Mouse (Mus musculus): ENCODE measurements around the gene Gck. TPM values are rescaled to one million over a fixed set of nuclear protein-coding genes. Genes with fewer than 3 reads are reported as not detected.
"Not testable (repeated sequence)": the region's sequence is repeated elsewhere in the genome, so short reads cannot be mapped to it uniquely, and the experiment has no call there.

Gck gene
- polyA plus RNA-seq, 1 experiment from 2014 or later = 1.3 TPM

DNA sequence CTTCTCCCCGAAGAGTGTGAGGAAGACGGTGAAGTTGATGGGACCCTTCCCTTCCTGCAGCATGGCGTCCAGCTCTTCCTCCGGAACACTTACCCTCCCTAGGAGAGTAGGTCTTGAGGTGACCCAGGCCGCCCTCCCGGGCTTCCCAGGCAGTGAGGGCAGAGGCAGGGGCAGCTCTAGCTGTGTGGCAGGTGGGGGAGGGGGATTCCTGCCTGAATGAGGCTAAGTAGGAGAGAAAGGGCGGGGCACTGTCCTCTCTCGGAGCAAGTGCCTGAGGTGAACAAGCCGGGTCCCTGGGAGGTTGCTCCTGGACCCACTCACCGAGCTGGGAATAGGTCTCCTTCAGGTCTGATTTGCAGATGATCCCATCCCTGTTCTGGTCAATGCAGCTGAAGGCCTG, 52.0 kb downstream of the Gck start:
- Histone ChIP-seq H3K36me3 (replicated peaks; ENCODE audit: insufficient read depth, low read length) (no peaks in the 10 kb centered on the region), H3K9me3 (ENCODE audit: low read length) (no peaks in the 10 kb centered on the region), H3K27me3 (ENCODE audit: insufficient read depth, low read length) (peaks cover 42% of the 10 kb centered on the region), H3K4me1 (ENCODE audit: insufficient read depth) (peaks cover 4% of the 10 kb centered on the region; the same call in 1 of the 2 replicates), H3K4me2 (ENCODE audit: low read depth, low read length) (no peak overlapping the region), H3K4me3 (ENCODE audit: low read depth, low read length) (no peak overlapping the region), H3K27ac (ENCODE audit: low read depth) (no peak overlapping the region), H3K9ac (replicated peaks) (no peak overlapping the region)
- TF ChIP-seq EP300 (IDR thresholded peaks at IDR 0.05; ENCODE audit: low read depth) (no peak), CTCF (IDR thresholded peaks at IDR 0.05; ENCODE audit: low read depth) (no peak)
- DNase-seq (no peak), ATAC-seq (no peak)
- WGBS (ENCODE audit: insufficient replicate concordance) = 19% methylated on average over 10 of the region's 10 CpGs

DNA sequence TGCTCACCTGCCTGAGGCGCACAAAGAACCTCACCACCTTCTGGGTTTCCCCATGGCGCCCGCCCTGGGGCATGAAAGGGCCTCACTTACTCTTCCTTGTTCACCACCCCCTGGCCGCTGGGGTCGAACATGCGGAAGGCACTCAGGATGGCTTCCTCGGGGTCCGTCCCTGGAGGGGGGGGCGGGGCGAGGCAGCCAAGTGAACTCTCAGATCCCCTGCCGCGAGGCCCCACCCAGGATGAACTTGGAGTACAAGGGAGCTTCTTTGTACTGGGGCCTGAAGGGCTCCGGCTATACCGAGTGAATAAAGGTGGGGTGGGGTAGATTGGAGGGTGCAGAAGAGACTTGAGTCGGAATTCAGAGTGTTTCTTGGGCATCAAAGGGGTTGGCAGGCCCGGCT, 52.7 kb downstream of the Gck start:
- ATAC-seq (no peak), DNase-seq (no peak)
- TF ChIP-seq EP300 (IDR thresholded peaks at IDR 0.05; ENCODE audit: low read depth) (no peak), CTCF (IDR thresholded peaks at IDR 0.05; ENCODE audit: low read depth) (no peak)
- H3K9me3 ChIP-seq (ENCODE audit: low read length) = no peaks in the 10 kb centered on the region
- no peak overlapping the region for H3K4me3 ChIP-seq (ENCODE audit: low read depth, low read length)
- H3K4me1 ChIP-seq (ENCODE audit: insufficient read depth) = peaks cover 4% of the 10 kb centered on the region; the same call in 1 of the 2 replicates
- peaks cover 36% of the 10 kb centered on the region for H3K27me3 ChIP-seq (ENCODE audit: insufficient read depth, low read length)
- no peak overlapping the region for H3K9ac ChIP-seq (replicated peaks)
- no peaks in the 10 kb centered on the region for H3K36me3 ChIP-seq (replicated peaks; ENCODE audit: insufficient read depth, low read length)
- WGBS (ENCODE audit: insufficient replicate concordance) = 14% methylated on average over 16 of the region's 16 CpGs
- H3K27ac ChIP-seq (ENCODE audit: low read depth) = no peak overlapping the region
- H3K4me2 ChIP-seq (ENCODE audit: low read depth, low read length) = no peak overlapping the region

DNA sequence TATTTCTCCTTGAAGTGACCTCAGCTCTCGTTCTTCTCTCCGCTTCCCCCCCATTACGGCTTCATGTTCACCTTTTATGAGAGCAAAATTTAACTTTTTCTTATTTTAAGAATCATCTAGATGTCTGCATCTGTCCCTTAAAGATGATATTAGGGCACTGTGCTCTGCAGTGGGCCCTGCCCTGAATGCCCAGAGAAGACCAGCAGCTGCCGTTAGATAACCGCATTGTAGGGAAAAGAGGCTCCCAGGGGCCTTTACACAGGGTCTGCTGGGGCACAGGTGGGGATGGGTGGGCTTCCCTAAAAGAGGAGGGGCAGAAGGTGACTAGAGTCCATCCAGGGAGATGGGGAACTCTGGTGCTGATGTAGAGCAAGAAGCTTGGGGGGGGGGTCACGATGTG, 56.1 kb downstream of the Gck start:
- no peak for TF ChIP-seq EP300 (IDR thresholded peaks at IDR 0.05; ENCODE audit: low read depth)
- TF ChIP-seq CTCF (IDR thresholded peaks at IDR 0.05; ENCODE audit: low read depth) = no peak
- H3K4me1 ChIP-seq (ENCODE audit: insufficient read depth) = peaks cover 4% of the 10 kb centered on the region; the same call in 1 of the 2 replicates
- no peak overlapping the region for H3K4me3 ChIP-seq (ENCODE audit: low read depth, low read length)
- no peaks in the 10 kb centered on the region for H3K9me3 ChIP-seq (ENCODE audit: low read length)
- no peak for DNase-seq
- H3K4me2 ChIP-seq (ENCODE audit: low read depth, low read length) = no peak overlapping the region
- H3K36me3 ChIP-seq (replicated peaks; ENCODE audit: insufficient read depth, low read length) = no peaks in the 10 kb centered on the region
- peaks cover 18% of the 10 kb centered on the region for H3K27me3 ChIP-seq (ENCODE audit: insufficient read depth, low read length)
- no peak overlapping the region for H3K27ac ChIP-seq (ENCODE audit: low read depth)
- H3K9ac ChIP-seq (replicated peaks) = no peak overlapping the region
- ATAC-seq = no peak
- WGBS (ENCODE audit: insufficient replicate concordance) = 85% methylated on average over 6 of the region's 6 CpGs

DNA sequence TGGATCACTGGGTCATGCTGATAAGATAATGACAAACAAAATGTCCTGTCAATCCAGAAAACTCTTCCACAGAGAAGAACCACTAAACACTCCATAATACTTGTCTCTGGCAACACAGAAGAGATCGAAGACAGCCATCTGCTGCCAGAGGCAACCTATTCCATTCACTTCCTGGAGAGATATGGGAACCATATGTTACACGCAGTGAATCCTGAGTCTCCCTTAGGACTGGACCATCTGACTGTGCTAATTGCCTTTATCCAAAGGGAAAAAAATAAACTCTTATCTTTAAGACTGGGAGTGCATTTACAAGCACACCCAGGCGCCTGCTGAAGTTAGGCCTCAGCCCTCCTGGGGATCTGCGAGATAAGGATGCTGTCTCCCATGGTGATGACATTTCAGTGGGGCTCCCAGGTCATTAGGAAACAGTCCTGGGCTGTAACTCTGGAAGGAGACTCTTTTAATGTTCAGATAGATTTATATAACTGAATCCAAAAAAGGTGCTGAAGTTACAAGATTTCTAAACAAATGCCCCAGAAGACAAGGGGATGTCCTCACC, 57.0 kb downstream of the Gck start:
- no peak for DNase-seq
- no peak overlapping the region for H3K9ac ChIP-seq (replicated peaks)
- TF ChIP-seq CTCF (IDR thresholded peaks at IDR 0.05; ENCODE audit: low read depth) (no peak), EP300 (IDR thresholded peaks at IDR 0.05; ENCODE audit: low read depth) (no peak)
- H3K27ac ChIP-seq (ENCODE audit: low read depth) = no peak overlapping the region
- 53% methylated on average over 4 of the region's 4 CpGs for WGBS (ENCODE audit: insufficient replicate concordance)
- H3K27me3 ChIP-seq (ENCODE audit: insufficient read depth, low read length) = peaks cover 12% of the 10 kb centered on the region
- no peaks in the 10 kb centered on the region for H3K9me3 ChIP-seq (ENCODE audit: low read length)
- no peak for ATAC-seq
- H3K4me2 ChIP-seq (ENCODE audit: low read depth, low read length) = no peak overlapping the region
- no peaks in the 10 kb centered on the region for H3K36me3 ChIP-seq (replicated peaks; ENCODE audit: insufficient read depth, low read length)
- H3K4me3 ChIP-seq (ENCODE audit: low read depth, low read length) = no peak overlapping the region
- H3K4me1 ChIP-seq (ENCODE audit: insufficient read depth) = peaks cover 4% of the 10 kb centered on the region; the same call in 1 of the 2 replicates

DNA sequence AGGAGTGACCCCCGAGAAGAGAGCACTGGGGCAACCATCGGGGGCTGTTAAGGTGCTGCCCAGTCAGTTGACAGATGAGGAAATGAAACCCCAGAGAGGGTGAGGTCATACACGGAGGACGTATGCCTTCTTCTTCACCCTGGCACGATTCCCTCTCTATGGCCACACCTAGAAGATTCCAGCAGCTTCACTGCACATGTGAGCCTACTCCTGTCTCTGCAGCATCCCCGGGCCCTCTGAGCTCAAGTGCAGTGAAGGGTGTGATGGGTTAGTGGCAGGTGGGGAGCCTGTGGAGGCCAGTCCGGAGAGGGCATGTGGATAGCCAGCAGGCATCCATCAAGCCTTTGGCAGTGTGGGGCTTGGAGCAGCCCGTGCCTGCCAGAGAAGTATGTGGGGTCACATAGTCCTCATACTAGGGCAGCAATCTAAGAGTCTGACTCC, 57.7 kb downstream of the Gck start:
- 41% methylated on average over 8 of the region's 8 CpGs for WGBS (ENCODE audit: insufficient replicate concordance)
- H3K9ac ChIP-seq (replicated peaks) = no peak overlapping the region
- H3K4me3 ChIP-seq (ENCODE audit: low read depth, low read length) = no peak overlapping the region
- no peaks in the 10 kb centered on the region for H3K9me3 ChIP-seq (ENCODE audit: low read length)
- 0 out of 2 replicates have a peak, but pooled peaks cover 2% of the 10 kb centered on the region for H3K4me1 ChIP-seq (ENCODE audit: insufficient read depth)
- ATAC-seq = no peak; the same call in 1 of the 2 replicates
- no peak for DNase-seq
- no peaks in the 10 kb centered on the region for H3K36me3 ChIP-seq (replicated peaks; ENCODE audit: insufficient read depth, low read length)
- no peak overlapping the region for H3K4me2 ChIP-seq (ENCODE audit: low read depth, low read length)
- peaks cover 4% of the 10 kb centered on the region for H3K27me3 ChIP-seq (ENCODE audit: insufficient read depth, low read length)
- TF ChIP-seq EP300 (IDR thresholded peaks at IDR 0.05; ENCODE audit: low read depth) = no peak
- no peak overlapping the region for H3K27ac ChIP-seq (ENCODE audit: low read depth)

DNA sequence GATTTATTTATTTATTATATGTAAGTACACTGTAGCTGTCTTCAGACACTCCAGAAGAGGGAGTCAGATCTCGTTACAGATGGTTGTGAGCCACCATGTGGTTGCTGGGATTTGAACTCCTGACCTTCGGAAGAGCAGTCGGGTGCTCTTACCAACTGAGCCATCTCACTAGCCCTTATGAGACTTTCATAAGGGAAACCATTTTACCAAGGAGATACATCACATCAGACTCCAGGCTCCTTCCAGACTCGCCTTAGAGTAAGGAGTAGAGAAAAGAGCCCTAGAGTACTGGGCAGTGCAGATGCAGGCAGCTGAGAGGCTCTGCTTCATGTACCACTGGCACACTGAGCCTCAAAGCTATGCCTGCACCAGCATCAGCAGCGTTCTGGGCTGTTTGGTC, 61.3 kb downstream of the Gck start:
- 69% methylated on average over 5 of the region's 5 CpGs for WGBS (ENCODE audit: insufficient replicate concordance)
- ATAC-seq; H3K27ac ChIP-seq (ENCODE audit: low read depth); H3K9ac ChIP-seq (replicated peaks); H3K4me3 ChIP-seq (ENCODE audit: low read depth, low read length); H3K27me3 ChIP-seq (ENCODE audit: insufficient read depth, low read length); H3K9me3 ChIP-seq (ENCODE audit: low read length); H3K4me2 ChIP-seq (ENCODE audit: low read depth, low read length); H3K4me1 ChIP-seq (ENCODE audit: insufficient read depth); H3K36me3 ChIP-seq (replicated peaks; ENCODE audit: insufficient read depth, low read length); DNase-seq: not testable (repeated sequence)

DNA sequence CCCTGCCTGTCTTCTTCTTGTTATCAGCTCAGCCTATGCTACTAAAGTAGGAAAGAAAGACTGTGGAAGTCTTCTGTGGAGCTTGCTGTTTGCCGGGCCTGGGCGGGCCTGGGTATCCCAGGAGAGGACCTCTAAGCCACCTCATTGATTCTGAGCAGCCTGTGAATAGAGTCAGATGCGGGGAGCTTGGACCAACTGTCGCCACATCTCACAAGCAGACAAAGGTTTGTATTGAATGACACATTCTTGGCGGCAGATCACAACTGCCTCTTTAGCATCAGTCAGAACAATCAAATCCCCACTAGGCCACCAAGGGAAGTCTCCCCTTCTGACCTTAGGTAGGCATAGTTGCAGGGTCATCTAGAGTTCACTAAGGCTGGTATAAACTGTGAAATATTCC, 62.6 kb downstream of the Gck start:
- Histone ChIP-seq H3K9ac (replicated peaks) (no peak overlapping the region), H3K36me3 (replicated peaks; ENCODE audit: insufficient read depth, low read length) (no peaks in the 10 kb centered on the region), H3K27ac (ENCODE audit: low read depth) (no peak overlapping the region), H3K4me2 (ENCODE audit: low read depth, low read length) (no peak overlapping the region), H3K4me3 (ENCODE audit: low read depth, low read length) (no peak overlapping the region), H3K4me1 (ENCODE audit: insufficient read depth) (no peaks in the 10 kb centered on the region), H3K9me3 (ENCODE audit: low read length) (no peaks in the 10 kb centered on the region), H3K27me3 (ENCODE audit: insufficient read depth, low read length) (no peaks in the 10 kb centered on the region)
- TF ChIP-seq CTCF (IDR thresholded peaks at IDR 0.05; ENCODE audit: low read depth) = no peak
- DNase-seq (no peak), ATAC-seq (no peak)
- 65% methylated on average over 5 of the region's 5 CpGs for WGBS (ENCODE audit: insufficient replicate concordance)
